Mouse (Mus musculus) midbrain, embryonic 14.5 days (tissue): Measurements from ENCODE around the gene Maml3. TPM values are rescaled to one million over a fixed set of nuclear protein-coding genes. Genes with fewer than 3 reads are reported as not detected.

Source experiments
- ATAC-seq: fragments of 200-750 bp; cut with Nextera tagmentation; 2 replicates; pipeline ENCODE4 v1.8.0; 2017; ENCODE audit warnings: moderate number of reproducible peaks, moderate library complexity; ENCODE audit not compliant: low FRiP score, low TSS enrichment
- DNase-seq: peaks from one replicate; pipeline ENCODE4 v3.0.0-alpha.2; 2015
- H3K27ac ChIP-seq: fragments of 300-500 bp; sonication (generic); replicated peaks from 2 replicates; pipeline ENCODE4 v1.5.1; 2014; ENCODE audit warnings: mild to moderate bottlenecking, low read depth, low read length, moderate library complexity
- H3K27me3 ChIP-seq: fragments of 300-500 bp; sonication (generic); 2 replicates; pipeline ENCODE4 v1.6.1; 2014; ENCODE audit warnings: low read length, control low read depth, mixed read lengths; ENCODE audit not compliant: control insufficient read depth, insufficient read depth
- H3K36me3 ChIP-seq: fragments of 300-500 bp; sonication (generic); 2 replicates; pipeline ENCODE4 v1.6.1; 2014; ENCODE audit warnings: low read length, control low read depth; ENCODE audit not compliant: control insufficient read depth, insufficient read depth
- H3K4me1 ChIP-seq: fragments of 300-500 bp; sonication (generic); 2 replicates; pipeline ENCODE4 v1.6.1; 2014; ENCODE audit warnings: mild to moderate bottlenecking, antibody characterized with exemption, low read length, control low read depth; ENCODE audit not compliant: control insufficient read depth, insufficient read depth
- H3K4me2 ChIP-seq: fragments of 300-500 bp; sonication (generic); 2 replicates; pipeline ENCODE4 v1.6.1; 2014; ENCODE audit warnings: mild to moderate bottlenecking, low read length, moderate library complexity
- H3K4me3 ChIP-seq: fragments of 300-500 bp; sonication (generic); replicated peaks from 2 replicates; pipeline ENCODE4 v1.5.1; 2014; ENCODE audit warnings: low read depth, low read length
- H3K9ac ChIP-seq: fragments of 300-500 bp; sonication (generic); replicated peaks from 2 replicates; pipeline ENCODE4 v1.6.1; 2014; ENCODE audit warnings: mild to moderate bottlenecking, low read length, moderate library complexity
- H3K9me3 ChIP-seq: fragments of 300-500 bp; sonication (generic); 2 replicates; pipeline ENCODE4 v1.6.1; 2016; ENCODE audit warnings: low read length, control low read depth, mixed read lengths; ENCODE audit not compliant: control insufficient read depth
- WGBS: fragments of 180-500 bp; shearing (Covaris S2); extraction: QIAGEN DNeasy Blood & Tissue Kit; methylation state at CpG from one replicate; pipeline ENCODE4 v1.1.7; 2014; 5-methylcytosine and 5-hydroxymethylcytosine counted together
- polyA plus RNA-seq: library from polyadenylated mRNA; unstranded; fragments of >200 nt; fragmentation: Nextera tagmentation; extraction: Ambion mirVana; gene quantifications from 2 replicates; pipeline ENCODE4 v1.2.1, GENCODE M21; 2014

Maml3 gene
- polyA plus RNA-seq, 1 experiment from 2014 or later, result 10.3 TPM

DNA sequence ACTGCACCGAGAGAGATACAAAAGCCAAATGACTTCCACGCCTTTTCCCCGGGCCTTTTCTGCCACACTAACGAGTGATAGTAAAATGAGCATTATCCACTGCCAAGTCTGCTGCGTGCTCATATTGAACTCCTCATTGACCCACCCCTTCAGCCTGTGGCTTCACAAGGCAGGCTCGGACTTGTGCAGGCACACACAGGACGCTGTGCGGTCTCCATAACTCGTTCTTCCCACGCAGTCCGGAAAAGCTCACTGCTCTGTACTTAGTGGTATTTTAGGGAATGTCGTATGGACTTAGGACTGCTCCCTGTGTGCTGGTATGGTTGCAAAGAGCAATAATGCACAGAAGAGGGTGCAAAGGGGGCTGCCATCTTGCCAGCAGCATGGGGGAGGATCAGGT is 262.7 kb downstream of the Maml3 start:
- 82% methylated on average over 12 of the region's 12 CpGs for WGBS
- Histone ChIP-seq H3K4me1 (0 out of 2 replicates have a peak, but pooled peaks cover 3% of the 10 kb centered on the region), H3K27me3 (no peaks in the 10 kb centered on the region), H3K27ac (no peak overlapping the region), H3K4me2 (no peak overlapping the region), H3K9ac (no peak overlapping the region), H3K9me3 (no peaks in the 10 kb centered on the region), H3K4me3 (no peak overlapping the region), H3K36me3 (no peaks in the 10 kb centered on the region)
- no peak for DNase-seq
- no peak for ATAC-seq

DNA sequence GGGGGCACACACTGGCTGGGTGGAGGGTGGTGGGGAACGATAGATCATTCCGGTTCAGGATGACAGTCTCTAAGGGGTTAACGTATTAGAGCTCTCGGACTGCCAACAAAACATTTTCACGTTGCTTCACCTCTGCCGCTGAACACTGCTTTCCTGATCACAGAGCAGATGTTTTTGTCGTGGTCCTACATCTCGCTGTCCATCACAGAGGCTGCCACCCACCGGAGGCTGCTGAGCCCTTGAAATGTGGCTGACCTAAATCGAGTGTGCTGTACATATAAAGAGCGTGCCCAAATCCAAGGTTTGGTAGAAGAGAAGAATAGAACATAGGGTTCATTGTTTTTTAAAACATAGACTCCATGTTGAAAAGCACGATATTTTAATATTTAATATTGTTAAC is 263.3 kb downstream of the Maml3 start:
- no peak for DNase-seq
- 0 out of 2 replicates have a peak, but pooled peaks cover 3% of the 10 kb centered on the region for H3K4me1 ChIP-seq
- WGBS, result 56% methylated on average over 12 of the region's 12 CpGs
- H3K27me3 ChIP-seq, result no peaks in the 10 kb centered on the region
- 0 out of 2 replicates have a peak overlapping the region, but pooled peaks have one; percentile 6 for H3K9ac ChIP-seq
- ATAC-seq, result no peak
- no peak overlapping the region for H3K27ac ChIP-seq
- no peak overlapping the region for H3K4me3 ChIP-seq
- no peaks in the 10 kb centered on the region for H3K9me3 ChIP-seq
- no peak overlapping the region for H3K4me2 ChIP-seq
- no peaks in the 10 kb centered on the region for H3K36me3 ChIP-seq

DNA sequence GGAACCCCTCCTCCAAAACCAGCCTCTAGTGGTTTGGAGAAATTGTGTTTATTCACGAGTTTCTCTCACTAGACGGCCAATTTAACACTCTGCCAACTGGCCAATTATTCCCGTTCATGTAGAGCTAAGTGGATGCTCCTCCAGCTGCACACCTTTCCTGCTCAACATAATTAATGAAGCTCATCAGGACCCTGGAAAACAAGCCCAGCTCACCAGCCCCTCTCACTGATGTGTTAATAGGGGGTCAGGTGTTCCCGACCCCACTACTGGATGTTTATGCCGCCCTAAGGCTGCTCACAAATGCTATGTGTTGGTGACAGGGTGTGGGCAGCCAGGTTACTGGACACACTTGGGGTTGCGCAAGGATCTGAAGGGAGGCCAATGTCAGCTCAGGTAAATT is 263.7 kb downstream of the Maml3 start:
- H3K9me3 ChIP-seq, result no peaks in the 10 kb centered on the region
- no peaks in the 10 kb centered on the region for H3K27me3 ChIP-seq
- ATAC-seq (no peak), DNase-seq (no peak)
- H3K4me1 ChIP-seq, result 0 out of 2 replicates have a peak, but pooled peaks cover 3% of the 10 kb centered on the region
- no peaks in the 10 kb centered on the region for H3K36me3 ChIP-seq
- no peak overlapping the region for H3K4me2 ChIP-seq
- H3K9ac ChIP-seq, result no peak overlapping the region
- H3K4me3 ChIP-seq, result no peak overlapping the region
- 73% methylated on average over 6 of the region's 6 CpGs for WGBS
- no peak overlapping the region for H3K27ac ChIP-seq

DNA sequence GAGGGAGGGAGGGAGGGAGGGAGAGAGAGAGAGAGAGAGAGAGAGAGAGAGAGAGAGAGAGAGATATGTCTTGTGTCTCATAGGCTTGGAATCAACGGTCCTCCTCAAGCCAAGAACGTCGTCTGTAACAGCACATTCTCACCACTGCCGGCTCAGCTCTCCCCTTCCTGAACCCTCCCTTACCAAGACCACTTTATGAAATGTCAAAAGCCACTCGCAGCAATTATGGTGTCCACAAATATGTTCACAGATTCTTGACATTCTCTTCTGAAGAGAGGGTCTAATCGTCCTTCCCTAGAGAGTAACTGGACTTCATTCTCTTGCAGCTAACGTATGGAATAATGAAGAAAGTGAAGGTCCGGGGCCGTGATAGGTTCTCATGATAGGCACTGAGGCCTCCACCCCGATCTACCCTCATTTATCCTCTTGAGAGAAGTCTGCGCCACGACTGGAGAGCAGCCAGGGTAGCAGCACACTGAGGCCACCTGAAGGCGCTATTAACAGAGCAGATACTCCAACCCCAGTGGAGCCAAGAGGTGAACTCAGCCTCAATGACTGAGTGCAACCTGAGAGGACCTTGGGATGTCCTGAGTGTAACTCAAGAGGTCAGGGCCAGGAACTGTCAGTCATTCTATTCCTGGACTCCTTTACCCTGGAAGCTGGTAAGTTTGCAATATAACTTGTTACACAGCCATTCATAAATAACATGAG is 264.6 kb downstream of the Maml3 start:
- Histone ChIP-seq H3K36me3 (no peaks in the 10 kb centered on the region), H3K4me2 (no peak overlapping the region), H3K9ac (no peak overlapping the region), H3K27ac (0 out of 2 replicates have a peak overlapping the region, but pooled peaks have one; percentile 13), H3K4me3 (no peak overlapping the region), H3K27me3 (no peaks in the 10 kb centered on the region), H3K4me1 (0 out of 2 replicates have a peak, but pooled peaks cover 3% of the 10 kb centered on the region), H3K9me3 (no peaks in the 10 kb centered on the region)
- WGBS, result 93% methylated on average over 13 of the region's 13 CpGs
- ATAC-seq (no peak), DNase-seq (no peak)

DNA sequence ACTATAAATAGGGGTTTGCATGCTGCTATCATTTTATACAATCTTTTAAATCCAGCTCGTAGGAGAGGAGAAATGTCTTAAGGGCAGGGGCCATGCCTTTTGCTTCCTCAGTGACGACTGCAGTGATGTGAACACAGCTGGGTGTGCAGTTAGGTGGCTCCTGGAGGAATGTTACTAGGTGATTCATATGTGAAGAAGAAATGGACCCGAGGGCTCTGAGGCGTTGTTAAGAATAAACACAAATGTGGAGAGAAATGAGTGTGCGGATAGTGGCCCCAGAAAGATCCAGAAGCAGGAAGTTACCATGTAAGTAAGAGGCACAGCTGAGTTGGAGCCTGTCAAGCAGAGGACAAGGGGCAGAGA is 265.5 kb downstream of the Maml3 start:
- Histone ChIP-seq H3K4me2 (no peak overlapping the region), H3K4me3 (no peak overlapping the region), H3K36me3 (no peaks in the 10 kb centered on the region), H3K9me3 (no peaks in the 10 kb centered on the region), H3K27me3 (no peaks in the 10 kb centered on the region), H3K4me1 (0 out of 2 replicates have a peak, but pooled peaks cover 3% of the 10 kb centered on the region), H3K9ac (no peak overlapping the region), H3K27ac (no peak overlapping the region)
- ATAC-seq (no peak), DNase-seq (no peak)
- 90% methylated on average over 5 of the region's 5 CpGs for WGBS

DNA sequence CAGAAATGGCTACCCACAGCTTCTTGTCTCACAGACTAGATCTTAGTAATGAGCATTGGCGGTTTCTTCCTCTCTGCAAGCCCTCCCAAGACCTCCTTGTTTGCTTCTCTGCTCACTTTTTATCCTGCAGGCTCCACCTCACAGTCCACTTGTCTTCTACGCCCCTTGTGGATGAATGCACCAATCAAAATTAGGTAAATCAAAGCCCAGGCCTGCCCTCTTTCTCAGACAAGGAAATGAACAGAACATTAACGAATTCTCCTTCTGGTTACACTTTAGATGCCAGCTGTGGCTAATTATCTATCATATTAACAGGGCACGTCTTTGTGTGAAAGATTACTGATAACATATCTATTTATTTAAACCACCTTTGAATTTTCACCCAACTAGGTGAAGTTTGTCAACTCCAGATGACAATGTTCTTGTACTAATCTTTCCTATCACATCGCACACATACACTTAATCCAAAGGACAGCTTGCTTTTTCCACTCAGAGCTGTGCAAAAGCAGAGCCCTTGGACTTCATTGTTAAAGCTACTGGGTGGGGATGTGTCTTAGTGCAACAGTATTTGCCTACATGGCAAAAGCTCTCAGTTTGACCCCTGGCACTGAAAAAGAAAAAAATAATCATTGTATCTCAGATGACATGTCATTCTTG is 266.1 kb downstream of the Maml3 start:
- no peak overlapping the region for H3K4me3 ChIP-seq
- no peaks in the 10 kb centered on the region for H3K9me3 ChIP-seq
- no peak overlapping the region for H3K9ac ChIP-seq
- WGBS, result 78% methylated on average over 5 of the region's 5 CpGs
- DNase-seq, result no peak
- no peaks in the 10 kb centered on the region for H3K27me3 ChIP-seq
- peak overlapping the region; percentile 14; the same call in 1 of the 2 replicates for H3K27ac ChIP-seq
- ATAC-seq, result no peak
- H3K36me3 ChIP-seq, result no peaks in the 10 kb centered on the region
- 0 out of 2 replicates have a peak, but pooled peaks cover 3% of the 10 kb centered on the region for H3K4me1 ChIP-seq
- H3K4me2 ChIP-seq, result no peak overlapping the region

DNA sequence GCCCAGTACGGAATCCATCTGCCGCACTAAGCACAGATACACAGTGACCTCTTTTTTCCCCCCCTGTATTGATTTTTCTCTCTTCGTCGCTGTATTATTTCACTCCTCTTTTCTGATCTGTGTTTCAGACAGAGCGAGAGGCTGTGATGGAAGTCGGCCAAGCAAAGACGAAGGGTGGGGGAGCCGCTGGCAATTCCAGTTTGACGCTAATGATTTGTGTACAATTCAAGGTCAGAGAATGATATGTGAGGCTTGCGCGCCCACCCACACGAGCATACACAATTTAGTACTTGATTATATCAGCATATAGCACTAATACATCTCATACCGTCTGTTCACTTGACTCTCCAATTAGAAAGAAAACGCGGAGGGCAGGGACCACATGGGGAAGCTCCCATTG is 271.9 kb downstream of the Maml3 start:
- no peak overlapping the region for H3K9ac ChIP-seq
- WGBS, result 64% methylated on average over 15 of the region's 15 CpGs
- peak; percentile 47 for DNase-seq
- H3K4me2 ChIP-seq, result no peak overlapping the region
- 0 out of 2 replicates have a peak, but pooled peaks cover 3% of the 10 kb centered on the region for H3K9me3 ChIP-seq
- no peaks in the 10 kb centered on the region for H3K36me3 ChIP-seq
- no peak overlapping the region for H3K4me3 ChIP-seq
- no peaks in the 10 kb centered on the region for H3K27me3 ChIP-seq
- peak overlapping the region; percentile 56 for H3K27ac ChIP-seq
- H3K4me1 ChIP-seq, result 0 out of 2 replicates have a peak, but pooled peaks cover 2% of the 10 kb centered on the region
- no peak for ATAC-seq

DNA sequence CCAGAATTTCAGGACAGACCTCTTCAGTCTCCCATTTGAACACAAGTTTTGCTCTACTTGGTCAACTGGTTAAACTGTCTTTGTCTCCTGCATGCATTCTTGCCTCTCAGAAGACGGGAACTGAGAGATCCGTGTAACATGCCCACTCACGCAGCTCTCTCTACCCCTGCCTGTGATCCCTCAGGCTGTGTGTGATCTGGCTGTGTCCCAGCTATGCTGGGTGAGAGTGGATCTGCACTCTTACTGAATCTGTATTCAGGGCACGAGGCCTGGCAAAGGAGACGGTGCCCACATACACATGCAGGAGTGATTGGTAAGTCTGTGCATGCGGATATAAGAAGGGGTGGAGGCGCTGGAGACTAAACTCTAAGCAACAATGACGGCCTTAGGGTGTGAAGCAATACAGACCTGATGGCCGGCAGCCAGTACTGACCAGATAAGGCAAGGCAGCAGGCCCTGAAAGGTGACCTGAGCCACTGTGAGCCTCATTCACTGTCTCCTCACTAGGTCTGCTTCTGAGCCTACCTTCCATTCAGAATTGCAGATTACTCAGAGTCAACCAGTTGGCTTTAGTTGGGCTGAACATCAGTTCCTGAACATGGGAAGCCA is 274.0 kb downstream of the Maml3 start:
- H3K27ac ChIP-seq, result no peak overlapping the region
- H3K9me3 ChIP-seq, result 0 out of 2 replicates have a peak, but pooled peaks cover 3% of the 10 kb centered on the region
- no peak overlapping the region for H3K9ac ChIP-seq
- 91% methylated on average over 9 of the region's 9 CpGs for WGBS
- no peak overlapping the region for H3K4me3 ChIP-seq
- H3K4me2 ChIP-seq, result no peak overlapping the region
- no peaks in the 10 kb centered on the region for H3K27me3 ChIP-seq
- H3K36me3 ChIP-seq, result no peaks in the 10 kb centered on the region
- 0 out of 2 replicates have a peak, but pooled peaks cover 2% of the 10 kb centered on the region for H3K4me1 ChIP-seq
- DNase-seq (no peak), ATAC-seq (no peak)
